ENCODE assay signal across 27 mouse cellular contexts in the genomic region with DNA sequence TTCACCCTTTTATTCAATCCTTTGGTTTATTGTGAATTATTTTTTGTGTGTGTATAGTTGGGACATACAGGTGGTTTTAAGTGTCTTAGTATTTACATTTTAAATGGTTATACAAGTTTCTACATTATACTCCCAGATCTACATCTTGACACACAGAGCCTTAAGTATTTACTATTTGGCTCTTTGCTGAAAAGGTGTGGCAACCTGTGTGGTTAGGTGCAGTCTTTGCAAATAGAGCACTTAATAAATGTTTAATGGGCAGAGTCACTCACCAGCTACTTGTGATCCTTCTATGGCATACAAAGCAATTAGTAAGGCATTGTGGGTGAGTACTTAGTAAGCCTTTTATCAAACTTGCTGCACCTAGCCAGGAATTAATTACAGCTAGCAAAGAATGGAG. TPM values are rescaled to one million over a fixed set of nuclear protein-coding genes. Genes with fewer than 3 reads are reported as not detected.
DNase-seq lines count a peak whose midpoint lies in the region; ATAC-seq lines count a peak whose summit lies in the region.
"Had no signal": no experiment of that assay in that cellular context is flagged by ENCODE, and none has a peak within 500 bp of the region (broad histone marks: within the 10 kb centered on the region; RNA-seq: fewer than 3 reads in every experiment).

No protein-coding gene starts in this region.

- H3K36me3 ChIP-seq in heart, embryonic 12.5 days, result no peaks in the 10 kb centered on the region
- H3K36me3 ChIP-seq in lung, embryonic 16.5 days (ENCODE audit: control insufficient read depth, insufficient read depth, low read length), result no peaks in the 10 kb centered on the region
- H3K36me3 ChIP-seq in midbrain, embryonic 11.5 days (ENCODE audit: control insufficient read depth, insufficient read depth, low read length), result no peaks in the 10 kb centered on the region
- H3K36me3 ChIP-seq: embryonic facial prominence, embryonic 12.5 days; embryonic facial prominence, embryonic 15.5 days; G1E; heart, embryonic 15.5 days; hindbrain, embryonic 10.5 days; hindbrain, embryonic 13.5 days had no signal

- H3K4me3 ChIP-seq in heart, embryonic 12.5 days, result no peak overlapping the region
- H3K4me3 ChIP-seq in lung, embryonic 16.5 days (ENCODE audit: low read length), result no peak overlapping the region
- no peak overlapping the region for H3K4me3 ChIP-seq in midbrain, embryonic 11.5 days (ENCODE audit: low read depth, low read length)
- H3K4me3 ChIP-seq: embryonic facial prominence, embryonic 12.5 days; embryonic facial prominence, embryonic 15.5 days; heart, embryonic 15.5 days; hindbrain, embryonic 10.5 days; hindbrain, embryonic 13.5 days had no signal

- no peaks in the 10 kb centered on the region for H3K27me3 ChIP-seq in heart, embryonic 12.5 days (replicated peaks)
- no peaks in the 10 kb centered on the region for H3K27me3 ChIP-seq in lung, embryonic 16.5 days (ENCODE audit: control insufficient read depth, insufficient read depth, low read depth, low read length)
- no peaks in the 10 kb centered on the region for H3K27me3 ChIP-seq in midbrain, embryonic 11.5 days (ENCODE audit: control insufficient read depth, insufficient read depth, low read length)
- H3K27me3 ChIP-seq: CH12.LX; embryonic facial prominence, embryonic 12.5 days; embryonic facial prominence, embryonic 15.5 days; heart, embryonic 15.5 days; hindbrain, embryonic 13.5 days; Patski had no signal

- no peak for ATAC-seq in heart, embryonic 12.5 days (ENCODE audit: insufficient number of reproducible peaks, low FRiP score)
- ATAC-seq in lung, embryonic 16.5 days (ENCODE audit: low read depth), result peak; percentile 71
- ATAC-seq in midbrain, embryonic 11.5 days (ENCODE audit: low FRiP score), result no peak
- ATAC-seq: forebrain, embryonic 16.5 days; hindbrain, embryonic 16.5 days; Patski had no signal

- H3K4me1 ChIP-seq in heart, embryonic 12.5 days (replicated peaks), result no peaks in the 10 kb centered on the region
- H3K4me1 ChIP-seq in lung, embryonic 16.5 days (replicated peaks; ENCODE audit: control insufficient read depth, insufficient read depth, low read length), result peaks cover 5% of the 10 kb centered on the region; the same call in 1 of the 2 replicates
- H3K4me1 ChIP-seq in midbrain, embryonic 11.5 days (ENCODE audit: control insufficient read depth, insufficient read depth, low read length), result no peaks in the 10 kb centered on the region
- H3K4me1 ChIP-seq: embryonic facial prominence, embryonic 12.5 days; embryonic facial prominence, embryonic 15.5 days; heart, embryonic 15.5 days; hindbrain, embryonic 10.5 days; hindbrain, embryonic 13.5 days had no signal

- no peak overlapping the region for H3K9ac ChIP-seq in heart, embryonic 12.5 days
- no peak overlapping the region for H3K9ac ChIP-seq in lung, embryonic 16.5 days (ENCODE audit: low read length)
- H3K9ac ChIP-seq in midbrain, embryonic 11.5 days (ENCODE audit: low read length), result no peak overlapping the region
- H3K9ac ChIP-seq: embryonic facial prominence, embryonic 12.5 days; embryonic facial prominence, embryonic 15.5 days; heart, embryonic 15.5 days; hindbrain, embryonic 13.5 days had no signal

- H3K9me3 ChIP-seq in heart, embryonic 12.5 days (replicated peaks), result no peaks in the 10 kb centered on the region
- no peaks in the 10 kb centered on the region for H3K9me3 ChIP-seq in lung, embryonic 16.5 days (ENCODE audit: control insufficient read depth, low read length)
- no peaks in the 10 kb centered on the region for H3K9me3 ChIP-seq in midbrain, embryonic 11.5 days (ENCODE audit: control insufficient read depth, low read length)
- H3K9me3 ChIP-seq: embryonic facial prominence, embryonic 12.5 days; embryonic facial prominence, embryonic 15.5 days; G1E; heart, embryonic 15.5 days; hindbrain, embryonic 10.5 days; hindbrain, embryonic 13.5 days had no signal

- peak; percentile 13 for DNase-seq in heart, adult 11 months
- no peak for DNase-seq in lung, postnatal 14 days
- DNase-seq in lung, postnatal 36 days, result peak; percentile 28
- no peak for DNase-seq in midbrain, embryonic 11.5 days (ENCODE audit: low spot score, missing footprints)
- DNase-seq: adrenal gland, postnatal 10 days; adrenal gland, postnatal 36 days; B cell, adult 2 months; cerebellum, adult 18-20 months; cerebellum, adult 9-10 months; cerebellum, postnatal 25 days; gastrocnemius, postnatal 10 days; gastrocnemius, postnatal 36 days; heart, postnatal 10 days; heart, postnatal 36 days had no signal

- H3K4me2 ChIP-seq in heart, embryonic 12.5 days, result no peak overlapping the region
- H3K4me2 ChIP-seq in lung, embryonic 16.5 days (ENCODE audit: low read depth, low read length), result no peak overlapping the region
- H3K4me2 ChIP-seq in midbrain, embryonic 11.5 days, result no peak overlapping the region
- H3K4me2 ChIP-seq: embryonic facial prominence, embryonic 12.5 days; embryonic facial prominence, embryonic 15.5 days; heart, embryonic 11.5 days; heart, embryonic 15.5 days; hindbrain, embryonic 13.5 days had no signal

- no peak overlapping the region for H3K27ac ChIP-seq in heart, embryonic 12.5 days (ENCODE audit: poor library complexity, severe bottlenecking)
- H3K27ac ChIP-seq in lung, embryonic 16.5 days (ENCODE audit: low read length), result no peak overlapping the region
- H3K27ac ChIP-seq in midbrain, embryonic 11.5 days (ENCODE audit: low read depth, low read length), result no peak overlapping the region
- H3K27ac ChIP-seq: embryonic facial prominence, embryonic 12.5 days; embryonic facial prominence, embryonic 15.5 days; heart, embryonic 15.5 days; hindbrain, embryonic 10.5 days; hindbrain, embryonic 13.5 days had no signal

RNA-seq across cellular contexts. Expression of gene Gna14, which starts 24.3 kb away (rescaled TPM):
- polyA plus RNA-seq in heart, embryonic 12.5 days (2016; fragmentation: Nextera tagmentation; extraction: Ambion mirVana), result 0.49 and 0.79 TPM in 2 replicates
- polyA plus RNA-seq in lung, embryonic 16.5 days (2015; fragmentation: Nextera tagmentation; extraction: Ambion mirVana), result 10.7 and 11.4 TPM in 2 replicates
- polyA plus RNA-seq in midbrain, embryonic 11.5 days (2014; fragmentation: Nextera tagmentation; extraction: Ambion mirVana), result 0.18 and 0.51 TPM in 2 replicates
- polyA plus RNA-seq: G1E had no signal

Comparison
In these comparisons a context has a peak if more than half of its experiments do, and no peak if none do; other contexts are left out.
1. DNase-seq: peak in heart, adult 11 months (single experiment) and lung, postnatal 36 days (single experiment); none in lung, postnatal 14 days (single experiment) and midbrain, embryonic 11.5 days (single experiment).